Mouse (Mus musculus) left cerebral cortex, postnatal 25 days (tissue): ENCODE results near the gene Fndc3b. TPM values are rescaled to one million over a fixed set of nuclear protein-coding genes. Genes with fewer than 3 reads are reported as not detected.

Experiments used
- DNase-seq, 2 experiments: peaks; one replicate each; pipeline ENCODE4 v3.0.0; 2022; ENCODE audit warnings: low spot score in 2 of 2, mixed read lengths in 1 of 2
- intact Hi-C: fragments of 180-260 bp; cut with DNase I; formaldehyde crosslinking; loops from one replicate; pipeline ENCODE4 v1.15.1; 2025
- total RNA-seq, 2 experiments: library from RNA; stranded (reverse); gene quantifications; 2 replicates each; pipeline ENCODE4 v1.2.3; 2021

The Fndc3b gene
- total RNA-seq: 10 to 100 TPM; 26.5 to 30.0 TPM

DNA sequence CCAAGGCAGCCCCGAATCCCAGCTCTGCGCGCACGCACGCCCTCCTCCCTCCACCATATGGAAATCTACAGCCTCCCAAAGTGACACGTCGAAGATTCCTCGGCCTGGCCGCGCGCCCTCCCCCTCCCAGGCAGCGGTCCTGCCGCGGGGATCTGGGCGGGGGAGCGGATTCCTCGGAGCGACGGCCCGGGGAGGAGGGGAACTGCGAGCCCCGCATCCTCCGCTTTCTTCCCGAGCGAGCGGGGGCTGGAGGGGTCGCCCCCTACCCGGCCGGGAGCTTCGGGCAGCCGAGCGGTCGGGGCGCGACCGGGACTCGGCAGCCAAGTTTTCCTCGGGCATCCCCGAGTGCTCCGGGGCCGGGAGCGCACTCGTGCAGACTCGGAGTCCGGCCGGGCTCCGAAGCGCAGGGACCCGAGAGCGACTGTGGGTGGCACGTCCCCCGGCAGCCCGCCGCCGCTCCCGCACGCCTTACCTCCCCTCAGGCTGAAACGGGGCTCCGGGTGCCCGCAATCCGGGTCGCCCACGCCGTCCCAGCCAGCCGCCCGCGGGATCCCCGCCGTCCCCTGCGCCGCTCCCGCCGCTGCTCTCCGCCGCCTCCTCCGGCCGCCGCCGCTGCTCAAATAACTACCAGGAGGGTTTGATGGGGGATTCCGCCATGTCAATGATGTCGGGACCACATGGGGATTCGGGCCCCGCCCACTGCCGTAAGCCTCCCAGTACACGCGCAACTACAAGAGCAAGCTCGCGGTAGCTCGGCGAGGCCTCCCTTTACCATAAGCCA lies at the start of gene Fndc3b:
Gene Fndc3b, minus strand, starts transcription at position 660 of the 781 bp plus-strand sequence.
- peak; percentile 93 to 98 for DNase-seq
- intact Hi-C loops: loop anchor here (2.0 to 5.0 kb wide), 4 partner anchors 119 to 234 kb away; no protein-coding TSS in a partner anchor

DNA sequence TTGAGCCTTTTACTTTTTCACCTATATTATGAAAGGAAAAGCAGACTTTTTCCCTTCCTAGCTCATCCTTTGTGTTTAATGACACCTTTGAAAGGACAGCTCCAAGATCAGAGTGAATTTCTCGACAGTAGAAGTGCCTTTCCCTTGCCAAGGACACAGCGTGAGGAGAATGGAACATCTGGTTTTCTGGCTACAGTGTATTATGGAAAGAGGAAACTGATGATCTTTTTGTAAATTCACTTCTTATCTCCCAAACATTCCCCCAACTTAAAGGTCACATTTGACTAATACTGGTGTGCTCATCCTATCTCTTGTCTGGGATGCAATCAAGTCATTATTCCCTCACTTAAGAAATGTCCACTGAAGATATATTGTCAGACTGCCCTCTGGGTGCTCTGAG lies 49.2 kb upstream of the Fndc3b start:
- intact Hi-C loops: no loop called here
- DNase-seq: no peak

DNA sequence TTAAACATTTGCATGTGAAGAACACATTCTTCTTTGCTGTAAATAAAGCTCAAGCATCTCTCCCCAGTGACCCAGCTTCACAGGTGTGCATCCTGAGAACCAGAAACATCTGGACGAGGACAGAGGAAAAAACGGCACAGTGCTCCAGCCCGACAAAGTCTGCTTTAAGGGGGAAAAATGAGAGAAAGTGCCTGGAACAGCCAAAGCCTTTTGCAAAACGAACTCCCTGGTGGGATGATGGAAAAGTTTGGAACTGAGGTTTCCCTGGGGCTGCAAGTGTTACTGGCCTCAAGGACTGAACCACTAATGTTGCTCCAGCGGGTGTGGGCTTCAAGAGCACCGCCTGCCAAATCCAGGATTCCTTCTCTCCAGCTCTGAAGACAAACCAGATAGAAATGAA lies 47.9 kb upstream of the Fndc3b start:
- no peak for DNase-seq
- intact Hi-C loops: no loop called here

DNA sequence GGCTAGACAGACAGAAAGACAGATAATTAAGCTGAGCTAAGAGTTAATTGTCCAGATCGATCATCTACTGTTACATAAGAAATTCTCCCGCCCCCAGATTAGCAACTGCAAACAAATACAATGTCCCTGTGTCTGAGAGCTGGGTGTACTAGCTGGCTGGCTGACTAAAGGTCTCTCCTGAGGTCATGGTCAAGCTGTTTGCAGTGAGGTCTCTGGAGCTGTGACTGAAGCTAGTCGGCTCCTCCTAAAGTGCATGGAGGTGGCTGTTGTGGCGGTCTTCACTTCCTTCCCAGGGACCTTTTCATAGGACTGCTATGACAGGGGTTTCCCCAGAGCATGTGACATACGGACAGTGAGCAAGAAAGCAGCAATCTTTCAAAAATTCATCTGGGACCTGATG lies 40.5 kb upstream of the Fndc3b start:
- no peak for DNase-seq
- intact Hi-C loops: no loop called here

DNA sequence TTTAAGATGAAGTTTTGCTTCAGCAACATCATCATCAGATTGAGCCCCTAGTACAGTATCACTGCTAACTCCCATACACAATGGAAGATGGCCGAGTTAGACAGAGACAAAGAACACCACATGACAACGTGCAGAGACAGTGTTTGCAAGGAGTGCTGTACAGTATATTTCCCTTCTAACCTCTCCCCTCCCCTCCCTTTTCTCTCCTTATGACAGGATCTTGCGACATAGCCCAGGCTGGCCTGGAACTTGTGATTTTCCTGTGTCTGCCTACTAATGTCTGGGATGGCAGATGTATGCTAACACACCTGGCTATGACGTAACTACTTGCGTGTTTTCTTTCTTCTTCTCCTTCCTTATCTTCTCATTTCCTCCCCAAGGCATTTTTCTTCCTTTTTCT lies 40.0 kb upstream of the Fndc3b start:
- no peak for DNase-seq
- intact Hi-C loops: no loop called here

DNA sequence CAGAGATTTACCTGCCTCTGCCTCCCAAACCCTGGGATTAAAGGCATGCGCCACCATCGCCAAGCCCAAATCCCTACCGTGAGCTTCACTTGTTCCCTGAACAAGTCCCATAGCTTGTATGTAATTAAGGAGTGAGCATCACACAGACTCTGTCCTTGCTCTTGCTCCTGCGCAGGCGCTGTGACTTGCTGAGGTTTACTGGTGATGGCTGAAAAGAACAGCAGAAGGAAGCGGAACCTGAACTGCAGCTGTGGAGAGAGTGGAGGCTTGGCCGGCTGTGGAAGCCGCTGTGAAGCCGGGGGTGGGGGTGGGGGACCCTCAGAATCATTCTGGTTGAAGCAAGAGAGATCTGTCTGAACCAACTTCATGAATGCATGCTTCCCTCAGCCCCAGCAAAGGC lies 34.5 kb upstream of the Fndc3b start:
- intact Hi-C loops: no loop called here

DNA sequence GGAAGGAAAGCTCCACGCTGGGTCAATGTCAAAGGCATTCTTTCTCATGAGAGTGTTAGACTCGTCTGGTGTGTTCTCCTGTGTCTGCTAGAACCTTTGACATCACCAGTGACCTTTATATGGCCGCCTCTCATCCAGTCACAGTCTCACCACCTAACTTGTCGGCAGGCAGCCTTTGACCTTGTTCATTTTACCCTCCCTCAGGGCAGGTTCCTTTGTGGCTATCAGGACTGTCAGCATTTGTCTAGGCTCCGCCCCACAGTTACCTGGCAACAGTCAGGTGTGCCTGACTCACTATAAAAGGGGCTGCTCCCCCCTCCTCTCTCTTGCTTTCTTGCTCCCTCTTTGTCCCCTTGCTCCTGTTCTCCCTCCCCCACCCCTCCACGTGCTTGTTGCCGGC lies 33.6 kb upstream of the Fndc3b start:
- no peak for DNase-seq
- intact Hi-C loops: no loop called here

More for the DNA sequence above, 34.5 kb upstream of the Fndc3b start:
- DNase-seq: no peak

DNA sequence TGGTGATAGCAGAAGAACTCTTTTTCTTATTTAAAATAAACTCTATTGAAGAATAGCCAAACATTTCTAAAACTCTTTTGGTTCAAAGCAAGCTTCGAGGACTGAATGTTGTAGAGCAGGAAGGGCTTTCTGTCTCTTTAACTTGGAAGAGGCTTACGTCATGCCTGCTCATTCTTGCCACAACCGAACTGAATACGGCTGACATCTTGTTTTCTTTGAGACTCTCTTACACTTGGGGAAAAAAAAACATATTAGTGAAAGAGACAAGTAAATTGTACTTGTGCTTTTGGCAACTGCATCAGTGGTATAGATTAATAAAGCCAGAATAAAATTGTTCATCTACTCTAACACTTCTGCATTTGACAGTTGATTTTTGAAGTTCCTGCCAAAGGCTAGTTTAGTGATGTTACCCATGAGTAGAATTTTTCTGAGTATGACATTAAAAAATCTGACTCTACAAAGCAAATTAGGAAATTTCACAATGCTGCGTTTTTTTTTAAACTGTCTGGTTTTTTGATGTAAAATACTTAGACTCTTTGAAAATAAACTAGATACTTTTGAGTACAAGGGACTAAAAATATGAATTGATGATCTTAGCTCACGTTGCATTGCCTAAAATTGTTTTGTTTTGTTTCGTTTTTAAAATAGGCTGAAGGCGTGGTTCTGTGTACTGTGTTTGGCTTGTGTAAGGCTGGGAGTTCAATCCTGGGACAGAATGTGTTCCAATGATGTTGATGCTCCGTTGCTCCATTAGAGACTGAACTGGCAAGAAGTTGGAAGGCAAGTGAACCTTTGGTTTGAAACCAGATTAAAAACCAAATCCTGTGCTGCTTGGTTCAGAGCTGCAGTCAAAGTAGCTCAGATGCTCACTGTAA lies 32.4 kb upstream of the Fndc3b start:
- intact Hi-C loops: no loop called here
- DNase-seq: no peak

DNA sequence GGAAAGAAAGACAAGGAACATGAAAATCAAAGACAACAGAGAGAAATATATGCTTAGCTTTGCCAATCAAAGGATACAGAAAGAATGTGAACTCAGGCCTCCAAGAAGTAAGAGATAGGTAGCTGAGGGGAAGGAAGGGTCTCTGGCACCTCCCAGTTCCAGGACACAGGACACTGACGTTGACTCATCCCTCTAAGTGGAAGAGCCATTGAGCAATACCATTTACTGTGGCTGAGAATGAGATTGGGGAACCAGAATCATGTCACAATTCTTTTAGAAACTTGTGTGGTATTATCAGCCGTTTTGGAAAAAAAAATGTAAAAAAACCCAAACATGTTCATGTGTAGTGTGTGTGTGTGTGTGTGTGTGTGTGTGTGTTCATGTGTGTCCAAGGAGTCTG lies 31.0 kb upstream of the Fndc3b start:
- intact Hi-C loops: no loop called here
- no peak for DNase-seq

DNA sequence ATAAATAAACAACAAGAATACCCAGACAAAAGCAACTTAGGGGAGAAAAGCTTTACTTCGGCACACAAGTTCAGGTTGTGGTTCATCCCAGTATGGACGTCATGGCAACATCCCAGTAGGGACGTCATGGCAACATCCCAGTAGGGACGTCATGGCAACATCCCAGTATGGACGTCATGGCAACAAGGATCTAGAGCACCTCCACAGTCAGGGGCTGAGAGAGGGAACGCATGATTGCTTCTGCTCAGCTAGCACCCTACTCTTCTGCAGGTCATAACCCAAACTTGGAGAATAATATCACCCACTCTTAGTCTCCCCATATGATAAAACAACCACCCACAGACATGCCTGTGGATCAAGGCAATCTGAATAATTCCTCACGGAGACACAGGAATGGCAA lies 29.0 kb upstream of the Fndc3b start:
- intact Hi-C loops: no loop called here
- DNase-seq: peak in 1 of 2 experiments; percentile 14

DNA sequence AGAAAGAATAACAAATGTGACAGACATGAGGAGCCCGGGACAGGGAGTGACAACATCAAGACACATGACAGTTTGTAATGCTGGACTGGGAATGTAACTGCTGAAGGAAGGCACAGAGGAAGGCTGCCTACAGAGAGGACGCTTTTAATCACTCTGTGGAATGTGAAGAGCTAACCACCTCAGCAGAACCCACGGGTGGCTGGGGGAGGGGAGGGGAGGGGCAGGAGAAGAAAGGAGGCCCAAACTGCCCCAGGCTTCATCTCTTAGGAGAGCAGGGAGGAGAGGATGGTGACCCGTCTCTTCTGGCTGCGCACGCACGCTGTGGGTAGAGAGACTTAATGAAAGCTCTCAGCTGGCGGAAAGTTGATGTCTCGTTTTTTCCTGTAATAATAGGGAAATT lies 25.1 kb upstream of the Fndc3b start:
- intact Hi-C loops: no loop called here
- DNase-seq: no peak

DNA sequence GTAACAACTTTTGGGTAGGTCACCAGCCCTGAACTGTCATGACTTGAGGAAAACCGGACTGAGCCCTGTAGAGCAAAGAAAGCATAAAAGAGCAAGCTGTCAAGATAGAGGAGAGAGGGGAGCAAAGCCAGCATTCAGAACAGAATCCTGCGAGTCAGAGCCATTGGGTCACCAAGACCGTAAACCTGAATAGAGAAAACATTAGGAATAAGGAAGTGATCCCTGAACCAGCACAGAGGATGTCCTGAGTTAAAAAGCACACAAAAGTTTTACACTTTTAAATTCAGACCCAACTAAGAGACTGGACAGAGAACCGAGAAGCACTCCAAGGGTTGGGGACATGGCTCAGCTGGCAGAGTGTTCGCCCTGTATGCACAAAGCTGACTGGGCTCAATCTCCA lies 24.0 kb upstream of the Fndc3b start:
- intact Hi-C loops: no loop called here
- DNase-seq: no peak

DNA sequence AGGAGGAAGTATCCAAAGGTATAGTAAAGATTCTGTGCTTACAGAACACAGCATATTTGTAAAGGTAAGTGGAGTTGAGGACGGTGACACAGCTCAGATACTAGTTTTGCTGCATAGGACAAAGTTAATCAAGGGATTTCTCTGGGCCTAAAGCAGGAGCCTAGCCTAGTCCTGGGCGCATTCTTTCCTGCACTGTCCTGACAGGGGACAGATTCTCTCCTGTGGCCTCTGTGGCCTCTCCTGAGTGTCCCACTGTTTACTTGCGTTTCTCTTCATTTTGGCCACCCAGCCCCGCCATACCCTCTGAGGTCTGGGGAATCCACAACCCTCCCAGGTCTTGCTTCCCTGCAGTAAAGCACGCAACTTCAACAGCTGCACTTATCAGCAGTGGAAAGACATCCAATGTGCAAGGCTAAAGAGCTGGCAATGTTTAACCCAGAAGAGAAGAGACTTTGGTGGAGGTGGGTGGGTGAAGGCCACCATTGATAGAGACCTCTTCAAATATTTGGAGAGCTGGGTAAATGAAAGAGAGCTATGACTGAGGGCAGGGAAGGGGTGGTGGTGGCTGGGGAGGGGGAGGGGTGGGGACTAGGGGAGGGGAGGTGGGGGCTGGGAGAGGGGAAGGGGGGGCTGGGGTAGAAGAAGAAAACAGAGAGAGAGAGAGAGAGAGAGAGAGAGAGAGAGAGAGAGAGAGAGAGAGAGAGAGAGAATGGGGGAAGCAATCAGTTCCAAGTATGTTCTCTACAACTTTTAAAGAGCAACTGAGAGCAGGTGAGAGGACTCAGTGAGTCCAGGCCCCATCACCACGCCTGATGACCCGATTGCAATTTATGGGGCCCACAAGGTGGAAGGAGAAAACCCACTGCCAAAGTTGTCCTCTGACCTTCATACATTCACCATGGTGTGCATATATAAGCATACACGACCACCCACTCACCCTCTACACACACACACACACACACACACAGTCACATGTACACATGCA lies 18.0 kb upstream of the Fndc3b start:
- intact Hi-C loops: no loop called here

DNA sequence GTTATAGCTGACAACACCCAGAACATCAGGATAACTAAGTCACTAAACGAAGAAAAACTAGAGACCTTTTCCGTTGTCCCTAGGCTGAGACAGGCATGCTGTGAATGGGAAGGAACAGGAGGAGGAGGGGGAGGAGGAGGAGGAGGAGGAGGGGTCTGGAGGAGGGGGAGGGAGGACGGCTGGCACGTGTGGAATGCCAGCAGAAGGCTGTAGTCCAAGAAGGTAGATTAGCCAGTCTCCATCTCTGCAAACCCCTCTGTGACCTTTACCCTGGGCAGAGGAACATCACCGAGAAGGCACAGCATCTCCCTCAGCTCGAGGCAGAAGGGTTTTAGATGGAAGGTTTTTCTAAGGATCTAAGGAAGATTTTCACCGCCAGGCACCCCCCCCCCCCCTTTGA lies 17.1 kb upstream of the Fndc3b start:
- no peak for DNase-seq
- intact Hi-C loops: no loop called here

More for the DNA sequence above, 18.0 kb upstream of the Fndc3b start:
- no peak for DNase-seq

DNA sequence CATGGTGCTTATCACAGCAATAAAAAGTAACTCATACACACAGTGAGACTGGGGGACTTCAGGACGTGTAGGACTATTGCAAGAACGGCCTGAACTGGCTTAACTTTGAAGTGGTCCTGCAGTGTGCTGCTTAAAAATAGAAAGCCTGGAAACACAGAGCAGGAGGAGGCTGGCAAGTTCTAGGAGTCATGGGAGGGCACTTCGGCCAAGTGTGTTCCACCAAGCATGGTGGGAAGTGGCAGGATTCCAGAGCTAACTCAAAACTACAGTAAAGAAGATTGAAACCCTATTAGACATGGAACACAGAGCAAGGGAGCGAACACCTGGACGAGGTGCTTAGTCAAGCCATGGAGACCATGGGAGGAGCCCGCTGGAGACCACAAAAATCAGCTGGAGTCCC lies 14.6 kb upstream of the Fndc3b start:
- intact Hi-C loops: no loop called here
- DNase-seq: no peak

DNA sequence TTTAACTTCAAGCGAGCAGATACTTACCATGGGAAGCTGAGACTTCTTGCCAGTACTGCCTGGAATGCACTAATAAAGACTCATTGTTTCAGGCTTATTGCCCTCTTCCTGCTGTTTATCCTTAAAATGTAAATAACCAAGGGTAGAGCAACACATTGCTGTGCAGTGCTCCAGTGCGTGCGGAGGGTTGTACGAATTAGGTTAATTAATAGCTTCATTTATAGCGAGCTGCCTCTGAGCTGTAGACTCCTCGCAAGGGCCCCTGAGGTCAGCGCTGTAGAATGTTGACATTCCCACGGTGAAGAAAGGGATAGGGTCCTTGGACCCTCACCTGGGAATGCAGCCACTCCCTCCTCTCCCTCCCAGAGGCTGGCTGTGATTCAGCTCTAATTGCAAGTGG lies 13.1 kb upstream of the Fndc3b start:
- DNase-seq: no peak
- intact Hi-C loops: no loop called here

DNA sequence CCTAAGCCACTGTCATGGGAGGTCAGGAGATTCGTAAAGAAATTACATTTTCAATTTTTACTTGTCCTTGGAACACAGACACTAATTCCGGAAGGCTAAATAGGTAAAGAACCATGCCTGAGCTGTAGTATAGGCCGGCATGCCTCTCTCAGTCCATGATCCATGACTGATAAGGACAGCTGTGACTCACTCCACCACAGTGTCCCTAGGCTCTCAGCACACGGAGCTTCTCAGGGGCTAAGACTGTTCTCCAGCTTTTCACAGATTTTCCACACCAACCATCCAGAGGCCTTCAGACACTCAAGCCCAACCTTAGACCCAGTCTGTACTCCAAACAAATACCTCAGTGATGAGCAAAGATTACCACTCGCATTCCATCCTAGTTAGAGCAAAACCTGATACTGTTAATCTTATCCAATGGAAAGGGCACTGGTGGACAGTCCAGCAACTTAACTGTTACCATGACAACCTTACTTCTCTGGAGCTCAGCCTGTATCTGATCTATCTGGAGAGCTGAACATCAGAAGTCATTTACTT lies 7.8 kb upstream of the Fndc3b start:
- DNase-seq: no peak
- intact Hi-C loops: no loop called here

DNA sequence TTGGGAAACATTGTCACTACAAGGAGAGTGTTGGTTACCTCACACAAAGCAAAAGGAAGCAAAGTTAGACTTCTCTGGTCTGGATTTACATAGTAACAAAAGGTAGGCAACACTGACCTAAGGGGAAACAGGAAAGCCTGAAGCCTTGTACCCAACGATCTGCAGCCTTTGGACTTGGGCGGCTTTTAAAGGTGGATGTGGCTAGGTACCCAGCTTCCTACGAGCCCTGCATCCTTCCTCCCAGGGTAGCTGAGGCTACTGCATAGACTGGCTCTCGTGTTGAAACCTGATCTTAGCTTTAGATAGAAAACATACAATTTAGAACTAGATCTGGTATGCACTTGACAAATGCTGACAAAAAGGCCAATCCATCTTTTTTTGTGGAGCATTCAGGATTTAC lies 2.9 kb upstream of the Fndc3b start:
- DNase-seq: no peak
- intact Hi-C loops: loop anchor here (5.0 kb wide), 3 partner anchors 122 to 237 kb away; no protein-coding TSS in a partner anchor

DNA sequence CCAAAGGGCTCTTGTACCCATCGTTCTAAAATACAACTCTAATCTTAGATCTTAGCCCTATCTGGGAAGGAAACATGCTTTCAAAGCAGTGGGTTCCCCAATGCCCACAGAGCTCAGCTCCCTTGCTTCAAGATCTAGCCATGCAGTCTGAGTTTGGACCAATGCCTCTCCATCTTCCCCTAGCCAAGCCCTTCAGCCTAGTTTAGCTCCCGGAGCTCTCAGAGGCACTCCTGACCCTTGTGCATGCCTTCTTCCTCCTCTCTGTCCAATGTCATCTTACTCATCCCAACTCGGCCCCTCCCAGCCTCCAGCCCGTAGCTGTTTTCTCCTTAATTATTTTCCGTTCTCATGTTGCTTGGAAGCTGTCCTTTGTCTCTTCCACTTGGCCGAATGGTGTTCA lies 1.3 kb upstream of the Fndc3b start:
- intact Hi-C loops: loop anchor here (5.0 kb wide), 3 partner anchors 120 to 235 kb away; no protein-coding TSS in a partner anchor

More for the DNA sequence above, 1.3 kb upstream of the Fndc3b start:
- no peak for DNase-seq
